1 mouse cellular context compared by ENCODE assay signal in the genomic region with DNA sequence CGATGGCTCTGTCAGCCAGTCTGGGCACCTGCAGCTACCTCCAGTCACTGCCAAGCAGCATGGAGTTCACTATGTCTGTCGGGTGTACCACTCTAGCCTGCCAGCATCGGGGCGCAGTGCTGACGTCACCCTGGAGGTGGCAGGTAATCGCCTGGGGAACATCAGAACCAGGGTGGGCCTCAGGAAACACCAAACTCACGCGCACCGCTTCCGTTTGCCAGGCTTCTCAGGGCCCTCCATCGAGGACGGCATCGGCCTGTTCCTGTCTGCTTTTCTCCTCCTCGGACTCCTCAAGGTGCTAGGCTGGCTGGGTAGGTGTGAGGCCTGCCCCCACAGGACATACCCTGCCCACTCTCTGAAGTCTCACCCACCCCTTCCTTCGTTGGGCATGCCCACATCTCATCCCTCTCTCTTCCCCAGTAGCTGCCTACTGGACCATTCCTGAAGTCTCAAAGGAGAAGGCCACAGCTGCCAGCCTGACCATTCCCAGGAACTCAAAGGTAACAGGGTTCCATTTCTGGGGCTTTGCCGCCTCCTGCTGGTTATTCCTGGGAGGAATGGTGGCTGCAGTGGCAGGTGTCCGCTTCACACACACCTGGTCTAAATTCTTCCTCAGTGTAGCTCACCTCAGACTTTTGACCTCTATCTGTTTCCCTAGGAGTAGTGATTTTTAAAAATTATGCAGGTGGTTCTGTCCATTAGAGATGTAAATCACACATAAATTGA.
TF ChIP-seq lines count a peak whose summit lies in the region.

No protein-coding gene starts in this region.

TF ChIP-seq in CH12.LX, 34 proteins besides CTCF, POLR2A, EP300 and RAD21:
- peak; percentile 47 for TF ChIP-seq SMC3 (IDR thresholded peaks at IDR 0.05; ENCODE audit: low read depth, low read length)
- TF ChIP-seq IRF4 (IDR thresholded peaks at IDR 0.05; ENCODE audit: low read depth, low read length): no peak
